Mouse (Mus musculus) neutrophil, adult 5-6 weeks (primary cell): Measurements from ENCODE around the gene Cox6a2. TPM values are rescaled to one million over a fixed set of nuclear protein-coding genes. Genes with fewer than 3 reads are reported as not detected.

Experiments used
- total RNA-seq: library from RNA; stranded (forward); fragments of 200-1000 nt; gene quantifications from 2 replicates; pipeline ENCODE4 v1.2.3, GENCODE M21; 2017

Gene Cox6a2
- total RNA-seq, 1 experiment from 2014 or later, result not detected

Other genes starting within 250 kb of the Cox6a2 start
- 121 and 134 TPM in 2 replicates for gene Fus, start 238.9 kb downstream of the Cox6a2 start, total RNA-seq
- gene Pycard, start 212.5 kb downstream of the Cox6a2 start, total RNA-seq, result 10.5 and 16.2 TPM in 2 replicates
- gene Trim72, start 202.4 kb downstream of the Cox6a2 start, total RNA-seq, result 0.70 and 0.86 TPM in 2 replicates
- gene Itgam, start 143.7 kb downstream of the Cox6a2 start, total RNA-seq, result 339 and 346 TPM in 2 replicates
- 23.6 and 30.6 TPM in 2 replicates for gene Gm49368, start 143.7 kb downstream of the Cox6a2 start, total RNA-seq
- gene Itgax, start 76.8 kb downstream of the Cox6a2 start, total RNA-seq, result 44.3 and 62.5 TPM in 2 replicates
- 0.12 and 1.8 TPM in 2 replicates for gene Itgad, start 52.0 kb downstream of the Cox6a2 start, total RNA-seq
- 5.8 and 7.1 TPM in 2 replicates for gene Armc5, start 31.0 kb upstream of the Cox6a2 start, total RNA-seq
- gene 9130023H24Rik, start 31.6 kb upstream of the Cox6a2 start, total RNA-seq, result 5.2 and 5.6 TPM in 2 replicates
- 0.70 and 1.2 TPM in 2 replicates for gene Tgfb1i1, start 40.4 kb upstream of the Cox6a2 start, total RNA-seq
- gene Slc5a2, start 59.3 kb upstream of the Cox6a2 start, total RNA-seq, result not detected in 2 replicates
- gene BC017158, start 91.8 kb upstream of the Cox6a2 start, total RNA-seq, result 10.4 and 11.4 TPM in 2 replicates
- gene Rgs10, start 212.4 kb upstream of the Cox6a2 start, total RNA-seq, result 27.0 and 28.9 TPM in 2 replicates